Mouse (Mus musculus) lung, postnatal 14 days (tissue): ENCODE data around the gene Tbx21.

Experiments used
- DNase-seq: peaks from one replicate; pipeline ENCODE4 v3.0.0; 2021

Tbx21 gene

DNA sequence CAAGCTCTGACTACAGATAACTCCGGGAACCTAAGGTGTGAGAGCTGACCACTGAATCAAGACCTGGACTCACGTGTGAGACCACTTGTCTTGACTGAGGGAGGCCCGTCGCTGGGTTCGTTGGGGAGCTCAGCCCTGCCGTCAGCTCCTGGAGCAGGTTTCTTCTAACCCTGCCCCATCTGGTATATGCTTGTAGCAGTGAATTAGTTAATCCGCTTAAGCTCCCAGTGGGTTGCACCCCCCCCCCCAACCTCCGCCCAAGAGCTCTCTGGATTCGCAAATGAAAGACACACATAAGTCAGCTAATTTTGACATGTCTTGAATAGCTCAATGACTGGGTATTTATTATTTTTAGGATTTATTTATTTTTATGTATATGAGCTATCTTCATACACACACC is 34.8 kb downstream of the Tbx21 start:
- DNase-seq: no peak

DNA sequence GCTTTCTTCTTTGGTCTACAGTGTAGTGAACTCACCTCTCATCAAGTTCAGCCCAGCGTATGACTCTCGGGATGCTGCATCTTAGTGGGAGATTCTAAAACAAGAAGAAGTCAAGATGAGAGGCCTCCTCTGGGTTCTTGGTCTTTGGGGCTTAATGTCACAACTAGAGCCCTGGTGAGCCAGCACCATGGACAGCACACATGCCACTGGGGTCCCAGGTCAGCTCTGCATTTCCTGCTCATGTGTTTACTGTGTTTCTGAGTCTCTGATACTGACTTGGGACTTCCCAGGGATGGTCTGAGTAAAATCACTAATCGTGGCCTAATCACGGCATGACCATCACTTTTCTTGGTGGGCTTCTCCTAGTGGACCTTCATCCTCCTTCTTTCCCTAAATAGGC is 36.4 kb downstream of the Tbx21 start:
- DNase-seq: peak; percentile 23

DNA sequence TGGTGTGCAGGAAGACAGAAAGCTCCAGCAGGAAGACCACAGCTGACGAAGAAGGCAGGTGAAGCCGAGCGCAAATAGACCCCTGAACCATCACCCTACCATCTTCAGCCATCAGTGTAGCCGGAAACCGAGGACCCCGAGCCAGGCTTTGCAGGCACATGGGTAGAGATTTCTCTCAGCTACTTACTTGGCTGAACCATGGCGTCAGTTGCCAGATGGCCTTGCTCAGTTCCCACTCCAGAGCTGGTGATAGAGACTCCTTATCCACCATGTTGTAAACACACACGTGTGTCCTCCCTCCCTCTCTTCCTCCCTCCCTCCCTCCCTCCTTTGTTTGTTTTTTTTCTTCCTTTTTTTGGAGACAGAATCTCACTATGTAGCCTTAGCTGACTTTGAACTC is 40.9 kb downstream of the Tbx21 start:
- DNase-seq: peak; percentile 35

DNA sequence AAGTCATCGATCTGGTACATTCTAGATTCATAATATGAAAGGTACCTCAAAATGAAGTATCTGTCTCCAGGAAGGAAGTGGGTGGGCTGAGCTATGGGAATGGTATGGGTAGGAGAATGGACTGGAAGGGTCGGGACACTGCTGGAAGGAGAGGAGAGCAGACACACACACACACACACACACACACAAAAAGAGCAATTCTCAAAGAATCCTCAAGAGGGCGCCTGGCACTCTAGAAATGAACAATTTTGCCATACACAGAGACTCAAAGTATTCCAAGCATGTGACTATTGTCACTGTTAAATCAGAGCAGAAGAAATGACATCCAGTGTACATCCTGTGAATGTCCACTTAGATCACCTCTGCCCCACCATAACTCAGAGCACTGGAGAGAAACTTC is 42.6 kb downstream of the Tbx21 start:
- peak; percentile 44 for DNase-seq

DNA sequence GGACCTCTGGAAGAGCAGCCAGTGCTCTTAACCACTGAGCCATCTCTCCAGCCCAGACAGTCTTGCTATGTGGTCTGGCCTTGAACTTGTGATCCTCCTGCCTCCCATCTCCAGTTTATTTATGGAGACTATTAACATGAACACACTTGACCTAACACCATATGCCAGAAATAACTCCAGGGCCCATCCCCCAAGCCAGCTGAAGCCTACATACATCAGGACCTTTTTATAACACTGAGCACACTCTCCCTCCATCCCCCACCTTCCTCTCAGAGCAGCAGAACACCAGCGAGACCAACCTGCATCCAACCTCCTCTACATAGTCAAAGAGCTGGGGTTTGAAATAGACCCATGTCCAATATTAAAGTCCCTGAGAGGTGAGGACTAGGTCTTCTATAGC is 44.0 kb downstream of the Tbx21 start:
- no peak for DNase-seq

DNA sequence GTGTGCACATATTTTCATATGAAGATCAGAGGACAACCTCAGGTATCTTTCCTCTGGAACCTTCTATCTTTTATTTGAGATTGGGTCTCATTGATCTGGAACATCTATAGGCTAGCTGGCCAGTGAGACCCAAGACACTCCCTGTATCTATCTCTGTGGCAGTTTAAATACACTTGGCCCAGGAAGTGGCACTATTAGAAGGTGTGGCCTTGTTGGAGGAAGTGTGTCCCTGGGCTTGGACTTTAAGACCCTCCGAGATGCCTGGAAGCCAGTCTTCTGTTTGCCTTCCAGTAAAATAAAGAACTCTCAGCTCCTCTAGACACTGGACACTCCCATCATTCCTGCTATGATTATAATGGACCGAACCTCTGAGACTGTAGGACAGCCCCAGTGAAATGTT is 45.4 kb downstream of the Tbx21 start:
- DNase-seq: no peak

DNA sequence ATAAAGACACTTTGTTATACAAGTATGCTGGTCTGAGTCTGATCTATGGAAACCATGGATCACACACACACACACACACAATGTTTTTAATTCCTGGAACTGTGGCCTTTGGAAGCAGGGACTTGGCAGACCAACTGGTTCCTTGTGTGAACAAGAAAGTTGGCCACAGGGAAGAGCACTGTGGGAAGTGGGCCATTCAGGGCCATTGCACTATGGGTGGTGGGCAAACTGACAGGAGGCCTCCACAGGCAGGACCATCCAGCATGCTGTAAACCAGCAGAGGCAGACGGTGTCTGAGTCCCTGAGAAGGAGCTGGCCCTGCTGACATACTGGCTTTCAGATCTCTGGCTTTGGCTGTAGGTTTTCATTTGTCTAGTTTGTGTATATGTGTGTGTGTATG is 45.8 kb downstream of the Tbx21 start:
- no peak for DNase-seq

DNA sequence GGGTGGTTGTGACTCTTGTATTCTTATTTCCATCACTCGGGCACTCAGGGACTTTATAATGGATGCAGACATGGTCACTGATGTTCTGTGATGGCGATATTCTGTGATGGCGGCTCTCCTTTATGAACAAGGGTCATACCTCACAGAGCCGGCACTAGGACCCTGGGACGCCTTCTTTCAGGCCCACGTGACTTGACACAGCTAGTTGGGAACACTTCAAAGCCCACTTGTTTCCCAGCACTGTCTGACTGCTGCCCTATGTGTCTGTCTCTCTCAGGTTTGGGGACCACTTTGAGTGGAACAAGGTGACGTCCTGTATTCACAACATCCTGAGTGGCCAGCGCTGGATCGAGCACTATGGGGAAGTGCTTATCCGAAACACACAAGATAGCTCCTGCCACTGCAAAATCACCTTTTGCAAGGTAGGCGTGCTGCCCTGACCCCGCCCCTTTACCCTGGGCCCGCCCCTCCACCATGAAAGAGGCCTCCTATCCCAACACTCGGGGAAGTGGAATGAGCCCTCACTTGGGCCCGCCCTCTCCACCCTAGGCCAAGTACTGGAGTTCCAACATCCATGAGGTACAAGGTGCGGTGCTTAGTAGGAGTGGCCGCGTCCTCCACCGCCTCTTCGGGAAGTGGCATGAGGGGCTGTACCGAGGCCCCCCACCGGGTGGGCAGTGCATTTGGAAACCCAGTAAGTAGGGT is 48.3 kb downstream of the Tbx21 start:
- no peak for DNase-seq

DNA sequence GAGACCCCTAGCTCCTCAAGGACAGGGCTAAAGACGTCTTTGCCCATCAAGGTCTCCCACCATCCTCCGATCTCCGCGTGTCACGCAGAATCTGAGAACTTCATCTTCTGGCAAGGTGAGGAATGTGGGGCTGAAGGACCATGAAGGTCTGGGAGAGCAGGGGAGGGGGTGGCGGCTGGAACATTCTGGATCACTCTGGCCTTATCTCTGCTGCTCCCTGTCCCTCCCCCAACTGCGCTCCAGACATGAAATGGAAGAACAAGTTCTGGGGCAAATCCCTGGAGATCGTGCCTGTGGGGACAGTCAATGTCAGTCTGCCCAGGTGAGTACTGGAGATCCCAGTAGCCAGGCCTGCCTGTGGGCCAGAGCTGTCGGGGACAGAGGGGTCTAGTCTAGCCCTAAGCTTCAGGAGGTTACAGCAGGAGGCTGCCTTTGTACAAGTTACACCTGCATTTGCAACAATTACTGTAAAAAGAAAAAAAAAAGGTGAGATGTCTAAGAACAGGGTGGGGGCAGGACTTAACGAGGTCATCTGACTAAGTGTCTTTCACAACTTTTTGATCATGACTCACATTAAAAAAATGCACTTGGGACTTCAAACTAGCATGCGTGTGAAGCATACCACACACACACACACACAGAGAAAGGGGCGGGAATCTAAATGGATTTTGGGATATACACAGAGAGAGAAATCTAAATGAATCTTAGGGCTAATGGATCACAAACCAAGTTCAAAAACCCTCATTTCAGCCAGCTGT is 49.4 kb downstream of the Tbx21 start:
- DNase-seq: no peak

DNA sequence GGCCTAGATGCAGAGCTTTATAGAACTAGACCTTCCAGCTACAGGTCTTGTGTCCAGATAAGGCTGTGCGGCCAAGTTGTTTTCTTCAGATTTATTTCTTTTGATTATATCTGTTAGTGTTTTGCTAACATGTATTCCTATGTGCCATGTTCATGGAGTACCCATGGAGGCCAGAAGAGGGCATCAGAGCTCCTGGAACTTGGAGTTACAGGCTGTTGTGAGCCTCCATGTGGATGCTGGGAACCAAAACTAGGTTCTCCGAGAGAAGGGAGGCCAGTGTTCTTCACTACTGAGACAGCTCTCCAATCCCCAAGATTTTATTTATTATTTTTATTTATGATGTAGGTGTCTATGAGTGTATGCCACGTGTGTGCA is 51.2 kb downstream of the Tbx21 start:
- DNase-seq: no peak

DNA sequence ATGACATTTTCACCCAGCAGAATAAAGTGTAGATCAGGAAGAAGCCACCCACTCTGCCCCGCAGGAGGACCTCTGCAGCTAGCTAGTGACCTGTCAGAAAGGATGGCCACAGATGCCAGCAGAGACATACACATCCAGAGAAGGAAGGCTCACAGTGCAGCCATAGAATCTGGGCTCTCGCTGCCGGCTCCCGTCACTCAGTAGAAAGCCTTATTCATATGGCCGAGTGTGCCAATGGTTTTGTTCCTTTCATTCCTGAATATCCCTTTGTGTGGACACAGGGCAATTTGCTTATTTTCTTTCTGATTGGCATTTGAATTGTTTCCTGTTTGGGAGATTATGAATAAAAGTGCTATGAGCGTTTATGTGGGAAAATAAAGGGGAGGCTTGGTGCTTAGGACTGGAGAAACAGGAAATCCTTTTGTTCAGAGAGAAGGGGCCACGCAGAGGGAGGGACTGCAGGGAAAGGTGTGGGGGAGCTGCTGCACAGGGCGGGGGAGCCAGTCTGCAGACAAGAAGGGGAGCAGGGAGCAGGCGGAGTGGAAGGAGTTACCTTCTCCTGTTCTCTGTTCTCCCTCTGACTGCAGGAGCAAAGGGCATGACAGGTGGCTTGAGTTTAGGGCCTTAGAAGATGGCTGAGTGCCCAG is 51.7 kb downstream of the Tbx21 start:
- DNase-seq: no peak

DNA sequence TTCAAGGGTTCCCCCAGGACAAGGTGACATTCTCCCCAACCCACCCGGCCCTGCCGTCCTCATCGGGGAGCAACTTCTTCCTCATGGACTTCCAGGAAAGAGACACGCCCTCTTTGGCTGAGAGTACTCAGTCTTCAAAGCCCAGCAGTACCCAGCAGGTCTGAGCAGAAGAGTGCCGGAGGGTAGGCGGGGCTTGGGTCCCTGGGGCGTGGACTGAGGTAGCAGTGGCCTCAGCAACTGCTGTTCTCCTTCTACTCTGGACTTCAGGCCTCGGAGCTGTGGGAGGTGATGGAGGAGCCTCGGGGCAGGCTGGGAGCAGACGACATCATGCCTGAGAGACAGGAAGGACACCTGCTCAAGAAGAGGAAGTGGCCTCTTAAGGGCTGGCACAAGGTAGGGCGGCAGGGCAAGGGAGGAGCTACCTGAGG is 62.9 kb downstream of the Tbx21 start:
- peak; percentile 61 for DNase-seq

DNA sequence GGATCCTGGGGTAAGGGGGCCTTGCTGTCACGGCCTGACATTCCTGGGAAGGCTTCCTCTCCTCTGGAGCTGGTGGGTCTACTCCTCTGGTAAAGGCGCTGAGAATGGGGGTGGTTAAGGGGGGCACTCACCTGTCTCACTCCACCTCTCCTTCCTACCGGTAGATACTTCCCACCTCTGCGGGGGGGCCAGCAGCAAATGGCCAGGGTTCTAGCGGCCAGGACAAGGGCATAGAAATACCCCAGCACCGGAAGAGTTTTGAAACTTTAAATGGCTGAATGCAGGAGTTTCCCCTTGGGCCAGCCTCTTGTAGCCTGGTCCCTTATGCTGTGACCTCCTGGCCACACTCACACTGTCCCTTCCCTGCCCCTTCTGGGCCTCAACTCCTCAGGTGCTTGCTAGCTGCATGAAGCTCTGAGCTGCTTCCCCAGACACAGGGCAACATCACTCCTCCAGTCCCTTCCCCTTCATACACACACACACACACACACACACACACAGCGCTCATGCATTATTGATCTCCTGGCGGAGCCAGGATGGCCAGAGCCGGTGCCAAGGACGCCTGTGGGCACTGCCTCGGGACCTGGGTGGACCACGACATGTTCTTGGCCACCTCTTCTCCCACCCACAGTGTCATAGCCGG is 64.1 kb downstream of the Tbx21 start:
- DNase-seq: no peak

DNA sequence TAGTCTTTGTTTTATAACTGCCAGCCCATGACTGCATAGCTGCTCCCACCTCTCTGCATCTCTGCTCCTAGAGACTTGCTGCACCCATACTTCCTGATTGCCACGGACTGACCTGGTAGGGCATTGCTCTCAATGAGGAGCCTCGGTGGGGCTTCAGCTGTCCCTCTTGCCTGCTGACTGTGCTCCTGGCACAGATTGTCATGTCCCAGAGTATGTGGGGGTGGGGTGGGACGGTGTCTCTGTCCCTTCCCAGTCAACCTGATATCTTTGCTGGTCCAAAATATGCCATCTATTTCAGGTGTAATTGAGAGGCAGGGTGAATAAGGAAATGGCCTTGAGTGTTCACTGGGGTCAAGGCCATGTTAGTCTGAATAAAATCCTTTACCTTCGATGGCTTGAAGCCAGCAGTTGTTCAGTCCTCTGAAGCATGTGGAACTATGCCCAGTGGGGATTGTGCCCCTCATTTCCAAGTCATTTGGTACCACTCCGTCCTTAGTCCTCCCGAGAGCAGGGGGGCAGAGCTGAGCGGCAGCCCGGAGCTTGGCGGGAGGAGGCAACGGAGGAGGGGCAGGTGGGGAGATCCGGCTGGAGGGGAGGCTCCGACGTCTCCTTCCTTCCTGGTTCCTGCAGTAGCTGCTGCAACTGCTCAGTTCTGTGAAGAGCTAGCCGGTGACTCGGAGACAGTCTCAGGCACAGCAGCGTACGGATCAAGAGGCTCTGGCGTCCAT is 64.8 kb downstream of the Tbx21 start, which contains the start of gene Osbpl7:
TSS of gene Osbpl7 (plus strand) at position 413 of the 728 bp plus-strand sequence.
- peak; percentile 80 for DNase-seq

DNA sequence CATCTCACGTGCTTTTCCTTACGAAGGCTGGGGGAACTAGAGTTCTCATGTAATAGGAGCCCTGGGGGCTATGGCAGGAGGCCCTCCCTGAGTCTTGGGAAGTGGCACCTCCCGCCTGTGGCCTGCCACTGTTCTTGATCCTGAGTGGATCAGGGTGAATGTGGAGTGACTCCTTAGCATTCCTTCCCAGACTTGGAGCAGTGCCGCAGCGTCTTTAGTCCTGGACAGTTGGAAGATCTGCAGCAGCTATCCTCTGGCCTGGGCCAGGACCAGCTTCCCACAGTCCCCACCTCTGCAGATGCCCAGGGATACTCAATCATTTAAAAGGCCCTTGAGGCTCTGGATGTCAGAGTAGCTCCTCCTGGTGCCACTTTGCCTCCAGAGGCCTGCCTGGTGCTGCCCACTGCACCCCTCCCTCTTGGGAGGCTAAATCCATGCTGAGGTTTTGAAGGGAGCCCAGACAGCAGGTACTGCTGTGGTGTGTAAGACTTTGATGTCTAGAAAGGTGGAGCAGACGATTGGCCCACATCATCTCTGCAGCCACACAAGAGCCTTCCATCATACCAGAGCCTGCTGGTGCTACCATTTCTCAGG is 65.5 kb downstream of the Tbx21 start:
- no peak for DNase-seq

DNA sequence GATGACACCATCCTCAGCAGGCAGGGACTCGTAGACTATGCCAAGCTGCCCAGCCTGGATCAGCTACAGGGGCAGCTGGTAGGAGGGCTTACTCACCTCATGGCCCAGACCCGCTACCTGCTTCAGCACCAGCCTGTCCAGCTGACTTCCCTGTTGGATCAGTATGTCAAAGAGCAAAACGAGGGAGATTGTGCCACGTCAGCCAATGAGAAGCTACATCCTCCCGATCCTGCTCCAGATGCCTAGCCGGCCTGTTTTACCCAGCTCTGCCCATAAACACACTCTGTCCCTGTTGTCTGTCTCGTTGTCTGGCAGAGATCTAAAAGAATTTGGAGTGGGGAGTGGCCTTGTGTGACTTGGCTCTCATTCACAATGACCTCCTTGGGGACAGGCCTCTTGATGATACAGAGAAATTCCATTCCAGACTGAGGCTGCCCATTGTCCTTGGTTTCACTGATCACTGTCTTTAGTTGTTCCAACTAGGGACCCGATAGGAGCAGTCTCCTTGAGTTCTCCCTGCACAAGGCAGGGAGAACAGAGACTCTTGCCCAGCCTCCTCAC is 67.0 kb downstream of the Tbx21 start:
- DNase-seq: no peak
